Comparison of ENCODE assay signal across 14 mouse cellular contexts in genomic region chr5:29484965-29485940, GRCm38 (mm10). TPM values are rescaled to one million over a fixed set of nuclear protein-coding genes. Genes with fewer than 3 reads are reported as not detected.
DNase-seq lines count a peak whose midpoint lies in the region; ATAC-seq and TF ChIP-seq lines count a peak whose summit lies in the region.
"Had no signal": no experiment of that assay in that cellular context is flagged by ENCODE, and none has a peak within 500 bp of the region (broad histone marks: within the 10 kb centered on the region; RNA-seq: fewer than 3 reads in every experiment).

No protein-coding gene starts in this region.

- H3K27me3 ChIP-seq in forebrain, postnatal 0 days (ENCODE audit: insufficient read depth, low read length): peaks cover 86% of the 10 kb centered on the region
- H3K27me3 ChIP-seq in forebrain, embryonic 14.5 days (replicated peaks; ENCODE audit: control insufficient read depth, insufficient read depth, low read length): peaks cover 98% of the 10 kb centered on the region
- peaks cover 64% of the 10 kb centered on the region for H3K27me3 ChIP-seq in lung, postnatal 0 days (replicated peaks; ENCODE audit: insufficient read depth, low read length)
- peaks cover 97% of the 10 kb centered on the region for H3K27me3 ChIP-seq in midbrain, embryonic 14.5 days (ENCODE audit: control insufficient read depth, insufficient read depth, low read length)

- H3K27ac ChIP-seq in forebrain, postnatal 0 days (ENCODE audit: low read depth, low read length): no peak overlapping the region
- H3K27ac ChIP-seq in forebrain, embryonic 14.5 days (ENCODE audit: low read depth, low read length): no peak overlapping the region
- no peak overlapping the region for H3K27ac ChIP-seq in lung, postnatal 0 days (ENCODE audit: low read length)
- no peak overlapping the region for H3K27ac ChIP-seq in midbrain, embryonic 14.5 days (replicated peaks; ENCODE audit: low read depth, low read length)

- 0 out of 2 replicates have a peak, but pooled peaks cover 4% of the 10 kb centered on the region for H3K4me1 ChIP-seq in forebrain, postnatal 0 days (ENCODE audit: insufficient read depth)
- H3K4me1 ChIP-seq in forebrain, embryonic 14.5 days (ENCODE audit: control insufficient read depth, insufficient read depth, low read length): no peaks in the 10 kb centered on the region
- H3K4me1 ChIP-seq in lung, postnatal 0 days (ENCODE audit: insufficient read depth, low read depth, low read length): no peaks in the 10 kb centered on the region
- no peaks in the 10 kb centered on the region for H3K4me1 ChIP-seq in midbrain, embryonic 14.5 days (ENCODE audit: control insufficient read depth, insufficient read depth, low read length)

- no peak overlapping the region for H3K4me3 ChIP-seq in forebrain, postnatal 0 days (ENCODE audit: low read depth, low read length)
- no peak overlapping the region for H3K4me3 ChIP-seq in forebrain, embryonic 14.5 days (ENCODE audit: low read depth, low read length)
- no peak overlapping the region for H3K4me3 ChIP-seq in lung, postnatal 0 days (ENCODE audit: low read depth, low read length)
- H3K4me3 ChIP-seq in midbrain, embryonic 14.5 days (replicated peaks; ENCODE audit: low read depth, low read length): no peak overlapping the region

- no peaks in the 10 kb centered on the region for H3K9me3 ChIP-seq in forebrain, postnatal 0 days (ENCODE audit: low read length)
- no peaks in the 10 kb centered on the region for H3K9me3 ChIP-seq in forebrain, embryonic 14.5 days (replicated peaks; ENCODE audit: control insufficient read depth, low read length)
- H3K9me3 ChIP-seq in lung, postnatal 0 days (ENCODE audit: low read length): no peaks in the 10 kb centered on the region
- no peaks in the 10 kb centered on the region for H3K9me3 ChIP-seq in midbrain, embryonic 14.5 days (ENCODE audit: control insufficient read depth, low read length)

- TF ChIP-seq CTCF in forebrain, postnatal 0 days (IDR thresholded peaks at IDR 0.05; ENCODE audit: low read depth): no peak
- no peak for TF ChIP-seq CTCF in lung, postnatal 0 days (IDR thresholded peaks at IDR 0.05)

- TF ChIP-seq EP300 in lung, postnatal 0 days (IDR thresholded peaks at IDR 0.05): no peak

- 2% methylated on average over 38 of the region's 38 CpGs for WGBS in forebrain, postnatal 0 days
- 1% methylated on average over 38 of the region's 38 CpGs for WGBS in forebrain, embryonic 14.5 days
- 3% methylated on average over 38 of the region's 38 CpGs for WGBS in lung, postnatal 0 days
- 1% methylated on average over 38 of the region's 38 CpGs for WGBS in midbrain, embryonic 14.5 days

- DNase-seq in forebrain, postnatal 0 days: peak; percentile 12
- DNase-seq in forebrain, embryonic 14.5 days (ENCODE audit: low spot score): no peak
- DNase-seq in lung, postnatal 0 days (ENCODE audit: low spot score): no peak
- DNase-seq in lung, postnatal 36 days: no peak
- peak; percentile 34 for DNase-seq in embryo, embryonic 11 days
- peak; percentile 37 for DNase-seq in midbrain, embryonic 14.5 days
- DNase-seq in gastrocnemius, adult 8-10 months (ENCODE audit: low spot score in 2 of 2): no peak
- no peak for DNase-seq in frontal cortex, postnatal 25 days (ENCODE audit: low spot score in 2 of 2)
- DNase-seq: B cell, adult 2 months; cerebellum, adult 9-11 months; lung, postnatal 10 days; thymus, adult 18-20 months had no signal

- no peak for ATAC-seq in forebrain, postnatal 0 days
- no peak for ATAC-seq in forebrain, embryonic 14.5 days
- no peak for ATAC-seq in lung, postnatal 0 days
- no peak for ATAC-seq in midbrain, embryonic 14.5 days (ENCODE audit: low FRiP score, low TSS enrichment)

- H3K36me3 ChIP-seq in forebrain, postnatal 0 days (ENCODE audit: insufficient read depth): no peaks in the 10 kb centered on the region
- H3K36me3 ChIP-seq in forebrain, embryonic 14.5 days (ENCODE audit: control insufficient read depth, insufficient read depth, low read length): no peaks in the 10 kb centered on the region
- H3K36me3 ChIP-seq in lung, postnatal 0 days (ENCODE audit: insufficient read depth, low read length): no peaks in the 10 kb centered on the region
- H3K36me3 ChIP-seq in midbrain, embryonic 14.5 days (ENCODE audit: control insufficient read depth, insufficient read depth, low read length): no peaks in the 10 kb centered on the region

- no peak overlapping the region for H3K4me2 ChIP-seq in forebrain, postnatal 0 days (ENCODE audit: low read depth)
- H3K4me2 ChIP-seq in forebrain, embryonic 14.5 days (ENCODE audit: low read length): no peak overlapping the region
- H3K4me2 ChIP-seq in lung, postnatal 0 days (replicated peaks; ENCODE audit: low read depth, low read length): 0 out of 2 replicates have a peak overlapping the region, but pooled peaks have one; percentile 11
- H3K4me2 ChIP-seq in midbrain, embryonic 14.5 days (ENCODE audit: low read length): no peak overlapping the region

- H3K9ac ChIP-seq in forebrain, postnatal 0 days: no peak overlapping the region
- no peak overlapping the region for H3K9ac ChIP-seq in forebrain, embryonic 14.5 days (ENCODE audit: low read length)
- no peak overlapping the region for H3K9ac ChIP-seq in lung, postnatal 0 days (replicated peaks; ENCODE audit: low read depth)
- no peak overlapping the region for H3K9ac ChIP-seq in midbrain, embryonic 14.5 days (replicated peaks; ENCODE audit: low read length)

RNA-seq across cellular contexts. Expression of gene Mnx1, which starts 7.0 kb away (rescaled TPM):
- total RNA-seq in forebrain, postnatal 0 days (2014; rRNA removed): not detected in 2 replicates
- polyA plus RNA-seq in forebrain, postnatal 0 days (2015; fragmentation: Nextera tagmentation; extraction: Ambion mirVana): not detected in 2 replicates
- not detected in 2 replicates for polyA plus RNA-seq in forebrain, embryonic 14.5 days (2014; fragmentation: Nextera tagmentation; extraction: Ambion mirVana)
- polyA plus RNA-seq in lung, postnatal 0 days (2015; fragmentation: Nextera tagmentation; extraction: Ambion mirVana): not detected in 2 replicates
- not detected in 2 replicates for polyA plus RNA-seq in midbrain, embryonic 14.5 days (2014; fragmentation: Nextera tagmentation; extraction: Ambion mirVana)
- not detected for total RNA-seq in gastrocnemius, adult 8-10 months (2022)
- total RNA-seq: layer of hippocampus, postnatal 14 days; neutrophil, adult 5-6 weeks had no signal

RNA-seq across cellular contexts. Expression of gene Nom1, which starts 50.8 kb away (rescaled TPM):
- total RNA-seq in forebrain, postnatal 0 days (2014; rRNA removed): 18.0 and 29.6 TPM in 2 replicates
- polyA plus RNA-seq in forebrain, postnatal 0 days (2015; fragmentation: Nextera tagmentation; extraction: Ambion mirVana): 9.7 and 17.0 TPM in 2 replicates
- 17.3 and 19.1 TPM in 2 replicates for polyA plus RNA-seq in forebrain, embryonic 14.5 days (2014; fragmentation: Nextera tagmentation; extraction: Ambion mirVana)
- 16.3 and 17.6 TPM in 2 replicates for polyA plus RNA-seq in lung, postnatal 0 days (2015; fragmentation: Nextera tagmentation; extraction: Ambion mirVana)
- 8.8 and 14.8 TPM in 2 replicates for polyA plus RNA-seq in midbrain, embryonic 14.5 days (2014; fragmentation: Nextera tagmentation; extraction: Ambion mirVana)
- 10 to 100 TPM; 10.2 to 14.0 (median 13.1) TPM for total RNA-seq in gastrocnemius, adult 8-10 months (2022)

Comparison
In these comparisons a context has a peak if more than half of its experiments do, and no peak if none do; other contexts are left out.
1. DNase-seq: peak in forebrain, postnatal 0 days (single experiment), embryo, embryonic 11 days (single experiment) and midbrain, embryonic 14.5 days (single experiment); none in forebrain, embryonic 14.5 days (single experiment), lung, postnatal 0 days (single experiment), lung, postnatal 36 days (single experiment), gastrocnemius, adult 8-10 months (0 of 2) and frontal cortex, postnatal 25 days (0 of 2).